Mouse (Mus musculus): ENCODE data around the gene Hbb-bh2. TPM values are rescaled to one million over a fixed set of nuclear protein-coding genes. Genes with fewer than 3 reads are reported as not detected.
"Not testable (repeated sequence)": the region's sequence is repeated elsewhere in the genome, so short reads cannot be mapped to it uniquely, and the experiment has no call there.

The Hbb-bh2 gene
- polyA plus RNA-seq, 1 experiment from 2014 or later: not detected

DNA sequence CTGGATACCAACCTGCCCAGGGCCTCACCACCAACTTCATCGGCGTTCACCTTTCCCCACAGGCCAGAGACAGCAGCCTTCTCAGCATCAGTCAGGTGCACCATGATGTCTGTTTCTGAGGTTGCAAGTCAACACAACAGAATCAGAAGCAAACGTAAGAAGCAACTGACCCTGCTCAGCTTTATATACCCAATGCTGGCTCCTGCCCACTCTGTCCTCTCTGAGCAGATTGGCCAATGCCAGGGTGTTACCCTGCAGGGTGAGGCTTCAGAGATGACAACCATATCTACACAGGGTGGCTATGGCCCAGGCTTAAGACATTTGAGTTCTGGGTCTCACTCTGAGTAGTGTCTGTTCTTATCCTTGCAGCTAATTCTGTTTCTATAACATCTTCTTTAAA lies 26.6 kb downstream of the Hbb-bh2 start, which contains the start of gene Hbb-bt:
TSS of gene Hbb-bt (minus strand) at position 231 of the 400 bp plus-strand sequence.
- Histone ChIP-seq H3K27me3 (ENCODE audit: insufficient read depth, low read length) (no peaks in the 10 kb centered on the region), H3K36me3 (ENCODE audit: insufficient read depth, low read length) (no peaks in the 10 kb centered on the region), H3K9ac (ENCODE audit: low read depth, low read length) (no peak within 1 kb of the TSS), H3K4me2 (ENCODE audit: low read length) (no peak within 1 kb of the TSS), H3K4me3 (replicated peaks; ENCODE audit: low read depth, low read length) (no peak within 1 kb of the TSS), H3K4me1 (replicated peaks; ENCODE audit: insufficient read depth, low read length) (no peaks in the 10 kb centered on the region), H3K9me3 (replicated peaks; ENCODE audit: low read length) (no peaks in the 10 kb centered on the region), H3K27ac (no peak within 1 kb of the TSS)
- DNase-seq (ENCODE audit: low spot score): no peak
- no peak for TF ChIP-seq CTCF (IDR thresholded peaks at IDR 0.05; ENCODE audit: low read depth)
- ATAC-seq (replicated peaks; ENCODE audit: low FRiP score, low read depth): no peak
- 88% methylated on average over 3 of the region's 3 CpGs for WGBS

DNA sequence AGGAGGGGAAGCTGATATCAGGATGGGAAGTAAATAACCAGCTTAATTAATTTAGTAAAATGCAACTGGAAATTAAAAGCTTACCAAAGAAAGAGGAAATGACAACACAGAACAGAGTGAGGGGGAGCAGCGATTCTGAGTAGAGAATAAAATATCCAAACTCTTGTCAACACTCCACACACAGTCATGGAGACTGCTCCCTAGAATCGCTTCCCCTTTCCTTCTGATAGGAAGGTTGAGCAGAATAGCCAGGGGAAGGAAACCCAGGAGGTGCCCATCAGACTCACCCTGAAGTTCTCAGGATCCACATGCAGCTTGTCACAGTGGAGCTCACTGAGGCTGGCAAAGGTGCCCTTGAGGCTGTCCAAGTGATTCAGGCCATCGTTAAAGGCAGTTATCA lies 27.2 kb downstream of the Hbb-bh2 start:
- not testable (repeated sequence) for H3K36me3 ChIP-seq (ENCODE audit: insufficient read depth, low read length); DNase-seq (ENCODE audit: low spot score); H3K27ac ChIP-seq; H3K4me1 ChIP-seq (replicated peaks; ENCODE audit: insufficient read depth, low read length); ATAC-seq (replicated peaks; ENCODE audit: low FRiP score, low read depth); H3K4me2 ChIP-seq (ENCODE audit: low read length); H3K27me3 ChIP-seq (ENCODE audit: insufficient read depth, low read length); H3K4me3 ChIP-seq (replicated peaks; ENCODE audit: low read depth, low read length); H3K9ac ChIP-seq (ENCODE audit: low read depth, low read length); H3K9me3 ChIP-seq (replicated peaks; ENCODE audit: low read length)
- WGBS: no CpG with 5 or more reads among the region's 3 CpGs

DNA sequence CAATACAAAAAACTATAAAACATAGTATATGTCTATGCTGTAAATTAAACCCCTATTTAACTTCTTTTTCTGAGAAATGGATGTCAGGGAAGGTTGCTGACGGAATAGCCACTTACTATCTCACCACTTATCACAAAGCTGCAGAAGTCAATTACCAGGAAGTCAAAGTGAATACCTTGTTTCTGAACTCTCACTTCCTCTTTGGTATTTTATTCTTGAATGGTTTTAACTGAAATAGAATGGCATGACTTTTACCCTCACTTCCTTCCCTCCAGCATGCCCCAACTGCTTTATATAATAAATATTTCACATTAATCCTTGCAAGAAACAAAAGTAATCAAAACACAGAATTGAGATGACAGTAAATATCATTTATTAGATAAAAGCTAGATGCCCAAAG lies 28.1 kb downstream of the Hbb-bh2 start:
- WGBS: 33% methylated on average over 1 of the region's 1 CpGs
- ATAC-seq (replicated peaks; ENCODE audit: low FRiP score, low read depth): no peak
- Histone ChIP-seq H3K4me2 (ENCODE audit: low read length) (no peak overlapping the region), H3K4me3 (replicated peaks; ENCODE audit: low read depth, low read length) (no peak overlapping the region), H3K27me3 (ENCODE audit: insufficient read depth, low read length) (no peaks in the 10 kb centered on the region), H3K27ac (no peak overlapping the region), H3K4me1 (replicated peaks; ENCODE audit: insufficient read depth, low read length) (no peaks in the 10 kb centered on the region), H3K9ac (ENCODE audit: low read depth, low read length) (no peak overlapping the region), H3K36me3 (ENCODE audit: insufficient read depth, low read length) (no peaks in the 10 kb centered on the region), H3K9me3 (replicated peaks; ENCODE audit: low read length) (no peaks in the 10 kb centered on the region)
- no peak for DNase-seq (ENCODE audit: low spot score)
- no peak for TF ChIP-seq CTCF (IDR thresholded peaks at IDR 0.05; ENCODE audit: low read depth)

DNA sequence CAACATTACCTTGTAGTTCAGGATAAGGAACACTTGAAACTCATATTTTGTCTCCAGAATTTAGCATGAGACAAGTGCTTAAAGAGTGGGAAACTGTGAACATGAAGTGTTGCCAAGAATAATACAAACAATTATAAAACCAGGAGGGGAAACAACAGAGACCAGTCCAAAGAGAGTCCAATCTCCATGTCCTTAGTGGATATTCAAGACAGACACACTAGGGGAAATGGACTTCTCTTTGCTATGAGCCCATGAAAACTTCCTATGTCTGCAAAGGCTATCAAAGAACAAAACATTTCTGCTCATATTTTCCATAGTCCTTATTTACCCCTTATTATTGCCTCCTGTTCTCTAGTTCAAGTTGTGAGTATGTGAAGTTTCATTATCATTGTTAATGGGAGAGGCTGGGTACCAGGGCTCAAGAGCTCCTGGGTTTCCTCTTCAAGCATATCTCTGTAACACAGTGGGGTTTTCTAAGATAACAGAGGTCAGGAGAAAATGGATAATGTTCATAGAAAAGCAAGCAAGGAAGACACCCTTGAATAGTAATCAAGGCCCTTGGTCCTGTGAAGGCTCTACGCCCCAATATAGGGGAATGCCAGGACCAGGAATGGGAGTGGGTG lies 29.0 kb downstream of the Hbb-bh2 start:
- Histone ChIP-seq H3K4me3 (replicated peaks; ENCODE audit: low read depth, low read length) (no peak overlapping the region), H3K9me3 (replicated peaks; ENCODE audit: low read length) (no peaks in the 10 kb centered on the region)

DNA sequence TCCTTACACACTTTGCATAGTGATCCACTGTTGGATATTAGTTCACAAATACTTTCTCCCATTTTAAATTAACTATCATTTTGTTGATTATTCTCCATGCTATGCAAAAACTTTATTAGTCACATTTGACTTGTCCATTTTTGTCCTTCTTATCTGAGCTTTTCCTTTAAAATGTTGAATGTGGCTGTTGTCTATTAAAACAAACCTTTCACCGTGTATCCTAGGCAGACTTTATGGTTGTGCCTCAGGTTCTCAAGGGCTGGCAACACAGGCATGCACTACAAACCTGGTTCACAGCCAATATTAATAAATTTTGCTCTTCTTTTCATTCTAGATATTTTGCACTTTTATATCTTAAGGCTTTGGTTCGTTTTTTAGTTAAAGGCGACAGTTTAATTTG lies 29.6 kb downstream of the Hbb-bh2 start:
- Histone ChIP-seq H3K4me2 (ENCODE audit: low read length) (no peak overlapping the region), H3K27ac (no peak overlapping the region), H3K4me1 (replicated peaks; ENCODE audit: insufficient read depth, low read length) (no peaks in the 10 kb centered on the region), H3K36me3 (ENCODE audit: insufficient read depth, low read length) (no peaks in the 10 kb centered on the region), H3K9me3 (replicated peaks; ENCODE audit: low read length) (no peaks in the 10 kb centered on the region), H3K27me3 (ENCODE audit: insufficient read depth, low read length) (no peaks in the 10 kb centered on the region), H3K4me3 (replicated peaks; ENCODE audit: low read depth, low read length) (no peak overlapping the region), H3K9ac (ENCODE audit: low read depth, low read length) (no peak overlapping the region)
- ATAC-seq (replicated peaks; ENCODE audit: low FRiP score, low read depth) (no peak), DNase-seq (ENCODE audit: low spot score) (no peak)
- whole genome bisulfite sequencing: 76% methylated on average over 3 of the region's 3 CpGs
- TF ChIP-seq CTCF (IDR thresholded peaks at IDR 0.05; ENCODE audit: low read depth): no peak

More for the DNA sequence above, 29.0 kb downstream of the Hbb-bh2 start:
- Histone ChIP-seq H3K4me2 (ENCODE audit: low read length) (no peak overlapping the region), H3K4me1 (replicated peaks; ENCODE audit: insufficient read depth, low read length) (no peaks in the 10 kb centered on the region), H3K27me3 (ENCODE audit: insufficient read depth, low read length) (no peaks in the 10 kb centered on the region), H3K36me3 (ENCODE audit: insufficient read depth, low read length) (no peaks in the 10 kb centered on the region), H3K9ac (ENCODE audit: low read depth, low read length) (no peak overlapping the region), H3K27ac (no peak overlapping the region)
- no peak for TF ChIP-seq CTCF (IDR thresholded peaks at IDR 0.05; ENCODE audit: low read depth)
- DNase-seq (ENCODE audit: low spot score) (no peak), ATAC-seq (replicated peaks; ENCODE audit: low FRiP score, low read depth) (no peak)
- WGBS: 86% methylated on average over 1 of the region's 1 CpGs

DNA sequence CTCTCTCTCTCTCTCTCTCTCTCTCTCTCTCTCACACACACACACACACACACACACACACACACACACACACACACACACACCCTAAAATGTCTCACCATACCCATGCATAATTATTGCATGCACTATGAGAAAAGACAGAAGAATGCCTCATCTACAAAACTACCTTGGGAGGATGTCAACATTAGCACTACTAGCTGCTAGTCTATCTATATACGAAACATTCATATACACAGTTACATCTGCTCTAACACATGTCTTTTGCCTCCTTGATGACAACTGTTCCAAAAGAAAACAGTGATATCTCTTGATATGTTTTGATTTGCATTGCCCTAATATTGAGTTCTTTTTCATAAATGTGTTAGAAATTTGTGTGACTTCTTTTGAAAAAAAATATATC lies 30.0 kb downstream of the Hbb-bh2 start:
- TF ChIP-seq CTCF (IDR thresholded peaks at IDR 0.05; ENCODE audit: low read depth): no peak
- Histone ChIP-seq H3K9me3 (replicated peaks; ENCODE audit: low read length) (no peaks in the 10 kb centered on the region), H3K4me2 (ENCODE audit: low read length) (no peak overlapping the region), H3K4me1 (replicated peaks; ENCODE audit: insufficient read depth, low read length) (no peaks in the 10 kb centered on the region), H3K27ac (no peak overlapping the region), H3K9ac (ENCODE audit: low read depth, low read length) (no peak overlapping the region), H3K36me3 (ENCODE audit: insufficient read depth, low read length) (no peaks in the 10 kb centered on the region), H3K4me3 (replicated peaks; ENCODE audit: low read depth, low read length) (no peak overlapping the region), H3K27me3 (ENCODE audit: insufficient read depth, low read length) (no peaks in the 10 kb centered on the region)
- DNase-seq (ENCODE audit: low spot score) (no peak), ATAC-seq (replicated peaks; ENCODE audit: low FRiP score, low read depth) (no peak)
- WGBS: 75% methylated on average over 1 of the region's 1 CpGs

DNA sequence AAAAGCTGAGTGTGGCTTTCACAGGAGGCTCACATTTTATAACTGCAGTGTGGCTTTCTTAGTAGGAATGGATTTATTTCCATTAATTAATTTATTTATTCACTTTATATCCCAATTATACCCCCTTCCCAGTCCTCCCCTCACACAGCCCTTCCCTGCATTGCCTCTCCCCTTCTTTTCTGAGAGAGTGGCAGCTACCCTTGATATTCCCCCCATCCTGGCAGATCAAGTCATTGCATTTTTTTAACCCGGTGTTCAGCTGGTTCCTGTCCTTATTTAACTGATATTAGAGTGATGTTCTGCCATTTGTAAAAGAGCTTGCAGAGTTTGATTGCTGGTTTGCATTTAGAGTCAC lies 30.5 kb downstream of the Hbb-bh2 start:
- ATAC-seq (replicated peaks; ENCODE audit: low FRiP score, low read depth): no peak

More for the DNA sequence above, 30.5 kb downstream of the Hbb-bh2 start:
- H3K27me3 ChIP-seq (ENCODE audit: insufficient read depth, low read length): no peaks in the 10 kb centered on the region
- no peak for TF ChIP-seq CTCF (IDR thresholded peaks at IDR 0.05; ENCODE audit: low read depth)
- no peak overlapping the region for H3K4me3 ChIP-seq (replicated peaks; ENCODE audit: low read depth, low read length)
- no peaks in the 10 kb centered on the region for H3K9me3 ChIP-seq (replicated peaks; ENCODE audit: low read length)
- H3K9ac ChIP-seq (ENCODE audit: low read depth, low read length): no peak overlapping the region
- H3K4me2 ChIP-seq (ENCODE audit: low read length): no peak overlapping the region
- H3K4me1 ChIP-seq (replicated peaks; ENCODE audit: insufficient read depth, low read length): no peaks in the 10 kb centered on the region
- no peaks in the 10 kb centered on the region for H3K36me3 ChIP-seq (ENCODE audit: insufficient read depth, low read length)
- 74% methylated on average over 1 of the region's 1 CpGs for WGBS
- no peak for DNase-seq (ENCODE audit: low spot score)
- no peak overlapping the region for H3K27ac ChIP-seq
